Mouse (Mus musculus): ENCODE data around the gene Mroh2b. TPM values are rescaled to one million over a fixed set of nuclear protein-coding genes. Genes with fewer than 3 reads are reported as not detected.

The Mroh2b gene
- polyA plus RNA-seq, 1 experiment from 2014 or later = not detected

Other genes with a start within 250 kb of the Mroh2b start
- not detected in 2 replicates for gene C6, start 171.6 kb upstream of the Mroh2b start, polyA plus RNA-seq (2014; fragmentation: Nextera tagmentation; extraction: Ambion mirVana)
- gene C7, start 165.0 kb downstream of the Mroh2b start, polyA plus RNA-seq (2014; fragmentation: Nextera tagmentation; extraction: Ambion mirVana) = 0.17 and 0.22 TPM in 2 replicates
- gene Card6, start 209.8 kb downstream of the Mroh2b start, polyA plus RNA-seq (2014; fragmentation: Nextera tagmentation; extraction: Ambion mirVana) = 1.9 and 2.1 TPM in 2 replicates
- gene Rpl37, start 217.9 kb downstream of the Mroh2b start, polyA plus RNA-seq (2014; fragmentation: Nextera tagmentation; extraction: Ambion mirVana) = 794 and 907 TPM in 2 replicates
- gene Prkaa1, start 245.1 kb downstream of the Mroh2b start, polyA plus RNA-seq (2014; fragmentation: Nextera tagmentation; extraction: Ambion mirVana) = 20.2 and 20.7 TPM in 2 replicates